Mouse (Mus musculus) C2C12 (cell line): ENCODE measurements around the gene Gon7.

Source experiments
- CEBPB ChIP-seq: IDR thresholded peaks from one replicate; pipeline ENCODE4 v1.6.1; 2011; ENCODE audit warnings: low read depth, mild to moderate bottlenecking, control low read depth, moderate library complexity
- CTCF ChIP-seq: IDR thresholded peaks from one replicate; pipeline ENCODE4 v1.5.1; 2011; ENCODE audit not compliant: control insufficient read depth, insufficient read depth, insufficient read length
- FOSL1 ChIP-seq: IDR thresholded peaks from one replicate; pipeline ENCODE4 v1.8.0; 2011; ENCODE audit warnings: mild to moderate bottlenecking, low read length; ENCODE audit not compliant: poor library complexity, insufficient read depth, severe bottlenecking
- MAX ChIP-seq: IDR thresholded peaks from one replicate; pipeline ENCODE4 v1.6.1; 2011; ENCODE audit warnings: mild to moderate bottlenecking, control low read depth
- MYOD1 ChIP-seq: IDR thresholded peaks from one replicate; pipeline ENCODE4 v1.6.1; 2011; ENCODE audit warnings: low read depth; ENCODE audit not compliant: control insufficient read depth, insufficient read length
- MYOG ChIP-seq: IDR thresholded peaks from one replicate; pipeline ENCODE4 v1.6.1; 2011; ENCODE audit not compliant: control insufficient read depth, insufficient read length; ENCODE audit errors: extremely low read depth
- USF1 ChIP-seq: IDR thresholded peaks from one replicate; pipeline ENCODE4 v1.6.1; 2011; ENCODE audit warnings: low read depth, mild to moderate bottlenecking, control low read depth, moderate library complexity

DNA sequence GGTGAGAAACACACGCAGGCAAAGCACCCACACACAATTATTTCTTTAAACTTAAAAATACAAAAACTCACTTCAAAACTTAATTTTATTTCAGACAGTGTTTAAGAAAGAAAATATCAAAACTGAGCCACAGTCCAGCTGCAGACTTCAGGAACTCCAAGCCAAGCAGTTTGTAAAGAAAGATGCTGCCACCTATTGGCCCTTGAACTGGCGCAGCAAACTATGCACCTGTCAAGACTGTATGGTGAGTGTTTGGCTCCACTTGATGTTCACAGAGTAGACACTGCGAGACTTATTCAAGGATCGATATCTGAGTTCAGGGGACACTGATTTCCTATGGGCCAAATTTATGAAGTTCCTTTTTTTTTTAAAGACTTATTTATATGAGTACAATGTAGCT is 11.4 kb upstream of the Gon7 start:
- TF ChIP-seq CTCF (no peak), MYOG (no peak), USF1 (no peak), MYOD1 (no peak), MAX (no peak), CEBPB (no peak), FOSL1 (no peak)
